ENCODE assay signal across 10 mouse cellular contexts in genomic region chr2:32927624-32928234, GRCm38 (mm10). TPM values are rescaled to one million over a fixed set of nuclear protein-coding genes. Genes with fewer than 3 reads are reported as not detected.
DNase-seq lines count a peak whose midpoint lies in the region; ATAC-seq and TF ChIP-seq lines count a peak whose summit lies in the region.
"Had no signal": no experiment of that assay in that cellular context is flagged by ENCODE, and none has a peak within 500 bp of the region (broad histone marks: within the 10 kb centered on the region; RNA-seq: fewer than 3 reads in every experiment).

No protein-coding gene starts in this region.

- peak; percentile 28 for DNase-seq in heart, adult 8-10 months (ENCODE audit: low spot score)
- no peak for DNase-seq in heart, postnatal 14 days
- DNase-seq in midbrain, embryonic 11.5 days (ENCODE audit: low spot score, missing footprints): no peak
- DNase-seq in lung, adult 2 months: peak; percentile 53
- DNase-seq in stomach, postnatal 0 days (ENCODE audit: low spot score): no peak
- no peak for DNase-seq in urinary bladder, postnatal 36 days (ENCODE audit: low spot score in 2 of 2)
- no peak for DNase-seq in left cerebral cortex, postnatal 14 days (ENCODE audit: low spot score in 2 of 2)

- intact Hi-C loops in heart, postnatal 14 days (cut with DNase I): loop anchor here (1.0 to 5.0 kb wide), 3 partner anchors 13 to 140 kb away; no protein-coding TSS in a partner anchor
- intact Hi-C loops in left cerebral cortex, postnatal 14 days (cut with DNase I): loop anchor here (2.0 to 10.0 kb wide), 2 partner anchors 63 to 153 kb away; partner anchors contain the start of genes Ptrh1 and Ttc16

- ATAC-seq in midbrain, embryonic 11.5 days (ENCODE audit: low FRiP score): peak; percentile 30
- ATAC-seq in midbrain, embryonic 15.5 days (replicated peaks): no peak
- ATAC-seq in stomach, postnatal 0 days (ENCODE audit: low FRiP score, low TSS enrichment): peak; percentile 19

- H3K9me3 ChIP-seq in midbrain, embryonic 11.5 days (ENCODE audit: control insufficient read depth, low read length): no peaks in the 10 kb centered on the region
- no peaks in the 10 kb centered on the region for H3K9me3 ChIP-seq in midbrain, embryonic 15.5 days
- H3K9me3 ChIP-seq in stomach, postnatal 0 days (ENCODE audit: control insufficient read depth, low read length): no peaks in the 10 kb centered on the region

- WGBS in midbrain, embryonic 11.5 days: 81% methylated on average over 15 of the region's 15 CpGs
- 77% methylated on average over 15 of the region's 15 CpGs for WGBS in midbrain, embryonic 15.5 days
- 43% methylated on average over 15 of the region's 15 CpGs for WGBS in lung, adult 2 months
- 37% methylated on average over 15 of the region's 15 CpGs for WGBS in stomach, postnatal 0 days

- H3K4me3 ChIP-seq in midbrain, embryonic 11.5 days (ENCODE audit: low read depth, low read length): no peak overlapping the region
- no peak overlapping the region for H3K4me3 ChIP-seq in midbrain, embryonic 15.5 days
- no peak overlapping the region for H3K4me3 ChIP-seq in lung, adult 2 months (replicated peaks; ENCODE audit: extremely low read depth, low read depth, low read length)
- H3K4me3 ChIP-seq in stomach, postnatal 0 days (ENCODE audit: low read depth, low read length): no peak overlapping the region
- H3K4me3 ChIP-seq: erythroblast, embryonic 14.5 days had no signal

- 0 out of 2 replicates have a peak, but pooled peaks cover under 1% of the 10 kb centered on the region for H3K36me3 ChIP-seq in midbrain, embryonic 11.5 days (ENCODE audit: control insufficient read depth, insufficient read depth, low read length)
- peaks cover 25% of the 10 kb centered on the region; the same call in 1 of the 2 replicates for H3K36me3 ChIP-seq in midbrain, embryonic 15.5 days (replicated peaks)
- peaks cover 17% of the 10 kb centered on the region for H3K36me3 ChIP-seq in stomach, postnatal 0 days (ENCODE audit: control insufficient read depth, insufficient read depth, low read length)

- no peak for TF ChIP-seq EP300 in stomach, postnatal 0 days (optimal IDR thresholded peaks at IDR 0.05)

- H3K27me3 ChIP-seq in midbrain, embryonic 11.5 days (ENCODE audit: control insufficient read depth, insufficient read depth, low read length): no peaks in the 10 kb centered on the region
- H3K27me3 ChIP-seq in midbrain, embryonic 15.5 days (replicated peaks): no peaks in the 10 kb centered on the region
- no peaks in the 10 kb centered on the region for H3K27me3 ChIP-seq in stomach, postnatal 0 days (ENCODE audit: control insufficient read depth, insufficient read depth, low read length)

- no peaks in the 10 kb centered on the region for H3K4me1 ChIP-seq in midbrain, embryonic 11.5 days (ENCODE audit: control insufficient read depth, insufficient read depth, low read length)
- H3K4me1 ChIP-seq in midbrain, embryonic 15.5 days: 0 out of 2 replicates have a peak, but pooled peaks cover 4% of the 10 kb centered on the region
- H3K4me1 ChIP-seq in lung, adult 2 months (ENCODE audit: control insufficient read depth, insufficient read depth, low read length): peaks cover 9% of the 10 kb centered on the region
- H3K4me1 ChIP-seq in stomach, postnatal 0 days (replicated peaks; ENCODE audit: control insufficient read depth, insufficient read depth): 0 out of 2 replicates have a peak, but pooled peaks cover 2% of the 10 kb centered on the region

- no peak for TF ChIP-seq POLR2A in lung, adult 2 months (IDR thresholded peaks at IDR 0.05; ENCODE audit: borderline replicate concordance, extremely low read depth, low read depth, low read length)

- H3K27ac ChIP-seq in midbrain, embryonic 11.5 days (ENCODE audit: low read depth, low read length): no peak overlapping the region
- no peak overlapping the region for H3K27ac ChIP-seq in midbrain, embryonic 15.5 days
- peak overlapping the region; percentile 67 for H3K27ac ChIP-seq in stomach, postnatal 0 days (replicated peaks)
- H3K27ac ChIP-seq: liver, embryonic 14.5 days had no signal

- no peak overlapping the region for H3K4me2 ChIP-seq in midbrain, embryonic 11.5 days
- H3K4me2 ChIP-seq in midbrain, embryonic 15.5 days: no peak overlapping the region
- no peak overlapping the region for H3K4me2 ChIP-seq in stomach, postnatal 0 days (replicated peaks; ENCODE audit: low read depth)

- no peak for TF ChIP-seq CTCF in lung, adult 2 months (IDR thresholded peaks at IDR 0.05; ENCODE audit: insufficient read depth, low read length)
- no peak for TF ChIP-seq CTCF in stomach, postnatal 0 days (IDR thresholded peaks at IDR 0.05; ENCODE audit: low read depth)

- no peak overlapping the region for H3K9ac ChIP-seq in midbrain, embryonic 11.5 days (ENCODE audit: low read length)
- no peak overlapping the region for H3K9ac ChIP-seq in midbrain, embryonic 15.5 days
- H3K9ac ChIP-seq in stomach, postnatal 0 days (ENCODE audit: low read length): 0 out of 2 replicates have a peak overlapping the region, but pooled peaks have one; percentile 31
- H3K9ac ChIP-seq: liver, embryonic 14.5 days had no signal

RNA-seq across cellular contexts. Expression of gene Rpl12, which starts 33.6 kb away (rescaled TPM):
- 10 to 100 TPM; 56.3 to 66.1 (median 58.9) TPM for total RNA-seq in heart, adult 8-10 months (2022)
- 10 to 100 TPM; 66.3 to 75.0 TPM for total RNA-seq in heart, postnatal 14 days (2021)
- polyA plus RNA-seq in midbrain, embryonic 11.5 days (2014; fragmentation: Nextera tagmentation; extraction: Ambion mirVana): 129 and 155 TPM in 2 replicates
- polyA plus RNA-seq in midbrain, embryonic 15.5 days (2015; fragmentation: Nextera tagmentation; extraction: Ambion mirVana): 82.5 and 85.8 TPM in 2 replicates
- polyA plus RNA-seq in lung, adult 2 months (2012; rRNA removed): 190 and 241 TPM in 2 replicates
- 141 and 157 TPM in 2 replicates for polyA plus RNA-seq in stomach, postnatal 0 days (2015; fragmentation: Nextera tagmentation; extraction: Ambion mirVana)
- total RNA-seq in left cerebral cortex, postnatal 14 days (2021): 100 to 1,000 TPM; 117 to 120 TPM

RNA-seq across cellular contexts. Expression of gene Lrsam1, which starts 33.7 kb away (rescaled TPM):
- 10 to 100 TPM; 13.1 to 21.8 (median 17.5) TPM for total RNA-seq in heart, adult 8-10 months (2022)
- total RNA-seq in heart, postnatal 14 days (2021): 10 to 100 TPM; 12.0 to 13.4 TPM
- 9.2 and 9.3 TPM in 2 replicates for polyA plus RNA-seq in midbrain, embryonic 11.5 days (2014; fragmentation: Nextera tagmentation; extraction: Ambion mirVana)
- 22.8 and 24.2 TPM in 2 replicates for polyA plus RNA-seq in midbrain, embryonic 15.5 days (2015; fragmentation: Nextera tagmentation; extraction: Ambion mirVana)
- polyA plus RNA-seq in lung, adult 2 months (2012; rRNA removed): 17.4 and 18.4 TPM in 2 replicates
- polyA plus RNA-seq in stomach, postnatal 0 days (2015; fragmentation: Nextera tagmentation; extraction: Ambion mirVana): 5.3 and 5.5 TPM in 2 replicates
- total RNA-seq in left cerebral cortex, postnatal 14 days (2021): 10 to 100 TPM; 31.1 to 40.6 TPM

RNA-seq across cellular contexts. Expression of gene Fam129b, which starts 51.8 kb away (rescaled TPM):
- total RNA-seq in heart, adult 8-10 months (2022): 10 to 100 TPM; 19.1 to 26.8 (median 22.6) TPM
- total RNA-seq in heart, postnatal 14 days (2021): 10 to 100 TPM; 31.2 to 33.4 TPM
- 10.3 and 10.6 TPM in 2 replicates for polyA plus RNA-seq in midbrain, embryonic 11.5 days (2014; fragmentation: Nextera tagmentation; extraction: Ambion mirVana)
- polyA plus RNA-seq in midbrain, embryonic 15.5 days (2015; fragmentation: Nextera tagmentation; extraction: Ambion mirVana): 29.7 and 31.3 TPM in 2 replicates
- 205 and 224 TPM in 2 replicates for polyA plus RNA-seq in lung, adult 2 months (2012; rRNA removed)
- polyA plus RNA-seq in stomach, postnatal 0 days (2015; fragmentation: Nextera tagmentation; extraction: Ambion mirVana): 90.7 and 101 TPM in 2 replicates
- 10 to 100 TPM; 20.0 to 21.0 TPM for total RNA-seq in left cerebral cortex, postnatal 14 days (2021)

RNA-seq across cellular contexts. Expression of gene Slc2a8, which starts 54.2 kb away (rescaled TPM):
- total RNA-seq in heart, adult 8-10 months (2022): 10 to 100 TPM; 15.2 to 20.2 (median 17.1) TPM
- total RNA-seq in heart, postnatal 14 days (2021): 10 to 100 TPM; 12.9 to 16.3 TPM
- 8.4 and 9.5 TPM in 2 replicates for polyA plus RNA-seq in midbrain, embryonic 11.5 days (2014; fragmentation: Nextera tagmentation; extraction: Ambion mirVana)
- polyA plus RNA-seq in midbrain, embryonic 15.5 days (2015; fragmentation: Nextera tagmentation; extraction: Ambion mirVana): 22.4 and 24.5 TPM in 2 replicates
- polyA plus RNA-seq in lung, adult 2 months (2012; rRNA removed): 48.4 and 65.1 TPM in 2 replicates
- 12.1 and 12.8 TPM in 2 replicates for polyA plus RNA-seq in stomach, postnatal 0 days (2015; fragmentation: Nextera tagmentation; extraction: Ambion mirVana)
- total RNA-seq in left cerebral cortex, postnatal 14 days (2021): 10 to 100 TPM; 25.0 to 27.4 TPM

Comparison
In these comparisons a context has a peak if more than half of its experiments do, and no peak if none do; other contexts are left out.
1. DNase-seq: peak in heart, adult 8-10 months (single experiment) and lung, adult 2 months (single experiment); none in heart, postnatal 14 days (0 of 2), midbrain, embryonic 11.5 days (single experiment), stomach, postnatal 0 days (single experiment), urinary bladder, postnatal 36 days (0 of 2) and left cerebral cortex, postnatal 14 days (0 of 2).